Mouse (Mus musculus): ENCODE measurements around the gene 3830403N18Rik. TPM values are rescaled to one million over a fixed set of nuclear protein-coding genes. Genes with fewer than 3 reads are reported as not detected.
"Not testable (repeated sequence)": the region's sequence is repeated elsewhere in the genome, so short reads cannot be mapped to it uniquely, and the experiment has no call there.

3830403N18Rik gene
- under 1 TPM in 1 of 2 experiments, not detected in 1; 0.41 TPM for total RNA-seq (2021)
- long read RNA-seq, partial matches to known transcripts = 0 of 1 reads
- long read RNA-seq, other reads (novel, unspliced or antisense) = 1 of 1 reads

- DNase-seq (ENCODE audit: low spot score in 2 of 2) = not testable (repeated sequence)
Observed at GRCm38 (mm10) chrX:56136336-56136909, at the start of gene 3830403N18Rik. Gene 3830403N18Rik (plus strand): TSS chrX:56136572.

- no peak for DNase-seq (ENCODE audit: low spot score in 2 of 2)
Observed at GRCm38 (mm10) chrX:56151396-56151795, 15.0 kb downstream of the 3830403N18Rik start.

GRCm38 (mm10) chrX:56186449-56186848, 50.1 kb downstream of the 3830403N18Rik start:
- not testable (repeated sequence) for DNase-seq (ENCODE audit: low spot score in 2 of 2)

Other genes with a start within 250 kb of the 3830403N18Rik start
- not detected for gene Gm773, start 76.3 kb downstream of the 3830403N18Rik start, total RNA-seq (2021)
- 1 to 10 TPM; 4.5 to 5.2 TPM for gene Zfp449, start 209.8 kb downstream of the 3830403N18Rik start, total RNA-seq (2021)
- gene Smim10l2a, start 238.0 kb downstream of the 3830403N18Rik start, total RNA-seq (2021) = 10 to 100 TPM; 38.6 to 43.1 TPM